Mouse (Mus musculus) embryo, embryonic 10.5 days (tissue): Measurements from ENCODE around the gene Aunip.
A peak's percentile ranks its signal among the peaks of the same experiment; 100 is the strongest.

Source experiments
- DNase-seq: peaks from one replicate; pipeline ENCODE4 v3.0.0-alpha.2; 2015; ENCODE audit warnings: low spot score

The Aunip gene

GRCm38 (mm10) chr4:134510845-134511411 is at the start of gene Aunip:
TSS of gene Aunip (plus strand) at chr4:134510999.
- DNase-seq = peak; percentile 97

GRCm38 (mm10) chr4:134461252-134461651 is 49.5 kb upstream of the Aunip start:
- DNase-seq = no peak

GRCm38 (mm10) chr4:134465789-134466188 is 45.0 kb upstream of the Aunip start:
- DNase-seq = no peak

GRCm38 (mm10) chr4:134466381-134467262 is 44.2 kb upstream of the Aunip start:
- peak; percentile 23 for DNase-seq

GRCm38 (mm10) chr4:134467435-134468214 is 43.2 kb upstream of the Aunip start:
- peak; percentile 82 for DNase-seq

GRCm38 (mm10) chr4:134468215-134468575 is 42.6 kb upstream of the Aunip start, which contains the start of gene Stmn1:
TSS of gene Stmn1 (plus strand) at chr4:134468320.
- DNase-seq = peak; percentile 98

- DNase-seq = peak; percentile 94
Measured at GRCm38 (mm10) chr4:134468578-134469266, 42.1 kb upstream of the Aunip start.

- peak; percentile 58 for DNase-seq
Measured at GRCm38 (mm10) chr4:134469341-134469796, 41.4 kb upstream of the Aunip start.

- no peak for DNase-seq
Measured at GRCm38 (mm10) chr4:134469985-134470384, 40.8 kb upstream of the Aunip start.

GRCm38 (mm10) chr4:134471469-134471868 is 39.3 kb upstream of the Aunip start:
- DNase-seq = no peak

- DNase-seq = no peak
Measured at GRCm38 (mm10) chr4:134473764-134474163, 37.0 kb upstream of the Aunip start.

- DNase-seq = no peak
Measured at GRCm38 (mm10) chr4:134474240-134474639, 36.6 kb upstream of the Aunip start.

GRCm38 (mm10) chr4:134476899-134477298 is 33.9 kb upstream of the Aunip start:
- no peak for DNase-seq

GRCm38 (mm10) chr4:134478031-134478430 is 32.8 kb upstream of the Aunip start:
- DNase-seq = peak; percentile 85

- no peak for DNase-seq
Measured at GRCm38 (mm10) chr4:134479839-134480238, 31.0 kb upstream of the Aunip start.

- DNase-seq = peak; percentile 84
Measured at GRCm38 (mm10) chr4:134480864-134481263, 29.9 kb upstream of the Aunip start.

GRCm38 (mm10) chr4:134481270-134481669 is 29.5 kb upstream of the Aunip start:
- DNase-seq = no peak

- DNase-seq = no peak
Measured at GRCm38 (mm10) chr4:134482442-134482841, 28.4 kb upstream of the Aunip start.

- DNase-seq = no peak
Measured at GRCm38 (mm10) chr4:134483078-134483688, 27.6 kb upstream of the Aunip start.

GRCm38 (mm10) chr4:134483696-134484095 is 27.1 kb upstream of the Aunip start:
- no peak for DNase-seq

- no peak for DNase-seq
Measured at GRCm38 (mm10) chr4:134484231-134484630, 26.6 kb upstream of the Aunip start.
